In genomic region chr11:119973789-119974188, GRCm38 (mm10) we compare ENCODE assay signal across 21 mouse cellular contexts. TPM values are rescaled to one million over a fixed set of nuclear protein-coding genes. Genes with fewer than 3 reads are reported as not detected.
DNase-seq lines count a peak whose midpoint lies in the region; ATAC-seq and TF ChIP-seq lines count a peak whose summit lies in the region.
"Had no signal": no experiment of that assay in that cellular context is flagged by ENCODE, and none has a peak within 500 bp of the region (broad histone marks: within the 10 kb centered on the region; RNA-seq: fewer than 3 reads in every experiment).

No protein-coding gene starts in this region.

- no peak overlapping the region for H3K4me2 ChIP-seq in liver, embryonic 11.5 days
- no peak overlapping the region for H3K4me2 ChIP-seq in stomach, embryonic 16.5 days (ENCODE audit: low read depth, low read length)
- H3K4me2 ChIP-seq: forebrain, embryonic 15.5 days; hindbrain, embryonic 15.5 days; neural tube, embryonic 13.5 days had no signal

- no peak for TF ChIP-seq POLR2A in liver, adult 2 months (IDR thresholded peaks at IDR 0.05; ENCODE audit: extremely low read depth, insufficient read depth, low read length)

- peaks cover 3% of the 10 kb centered on the region for H3K36me3 ChIP-seq in liver, adult 2 months (ENCODE audit: control insufficient read depth, insufficient read depth, low read length)
- peaks cover 4% of the 10 kb centered on the region; the same call in 1 of the 2 replicates for H3K36me3 ChIP-seq in liver, embryonic 11.5 days (ENCODE audit: control insufficient read depth, insufficient read depth, low read length)
- H3K36me3 ChIP-seq in stomach, embryonic 16.5 days (ENCODE audit: control insufficient read depth, insufficient read depth, low read length), result no peaks in the 10 kb centered on the region
- H3K36me3 ChIP-seq: forebrain, embryonic 15.5 days; hindbrain, embryonic 15.5 days; neural tube, embryonic 13.5 days had no signal

- WGBS in liver, adult 2 months, result 77% methylated on average over 4 of the region's 4 CpGs
- 81% methylated on average over 4 of the region's 4 CpGs for WGBS in liver, embryonic 11.5 days
- 71% methylated on average over 4 of the region's 4 CpGs for WGBS in stomach, embryonic 16.5 days

- H3K27ac ChIP-seq in liver, adult 2 months (replicated peaks; ENCODE audit: insufficient read depth, low read depth, low read length), result no peak overlapping the region
- H3K27ac ChIP-seq in liver, embryonic 11.5 days (ENCODE audit: low read depth, low read length), result no peak overlapping the region
- peak overlapping the region; percentile 74 for H3K27ac ChIP-seq in stomach, embryonic 16.5 days (ENCODE audit: low read length)
- H3K27ac ChIP-seq: forebrain, embryonic 15.5 days; gastrocnemius, adult 2 months; hindbrain, embryonic 15.5 days; neural tube, embryonic 13.5 days had no signal

- H3K4me1 ChIP-seq in liver, adult 2 months (ENCODE audit: control insufficient read depth, insufficient read depth, low read length), result peaks cover 13% of the 10 kb centered on the region
- H3K4me1 ChIP-seq in liver, embryonic 11.5 days (replicated peaks; ENCODE audit: control insufficient read depth, insufficient read depth, low read length), result no peaks in the 10 kb centered on the region
- H3K4me1 ChIP-seq in stomach, embryonic 16.5 days (ENCODE audit: control insufficient read depth, insufficient read depth, low read length), result no peaks in the 10 kb centered on the region

- no peak overlapping the region for H3K9ac ChIP-seq in liver, adult 2 months (ENCODE audit: low read depth, low read length)
- no peak overlapping the region for H3K9ac ChIP-seq in liver, embryonic 11.5 days (ENCODE audit: low read depth, low read length)
- H3K9ac ChIP-seq in stomach, embryonic 16.5 days (ENCODE audit: low read length), result no peak overlapping the region
- H3K9ac ChIP-seq: forebrain, embryonic 15.5 days; hindbrain, embryonic 15.5 days; liver, postnatal 0 days; neural tube, embryonic 13.5 days had no signal

- ATAC-seq in liver, embryonic 11.5 days (replicated peaks; ENCODE audit: low FRiP score), result no peak
- ATAC-seq in stomach, embryonic 16.5 days (ENCODE audit: insufficient read depth, low FRiP score), result no peak
- ATAC-seq: forebrain, embryonic 15.5 days; liver, postnatal 0 days had no signal

- peak; percentile 26 for DNase-seq in adrenal gland, postnatal 25 days
- no peak for DNase-seq in adrenal gland, adult 18-20 months (ENCODE audit: low spot score in 2 of 2)
- DNase-seq in liver, adult 2 months (ENCODE audit: extremely low read depth, low read depth, low spot score), result peak; percentile 44
- DNase-seq in liver, embryonic 11.5 days (ENCODE audit: low spot score), result no peak
- peak; percentile 36 for DNase-seq in lung, postnatal 10 days
- no peak for DNase-seq in kidney, postnatal 36 days
- no peak for DNase-seq in cerebellum, adult 9-10 months
- DNase-seq: B cell, adult 2 months; cerebellum, adult 11 months; cerebellum, postnatal 36 days; gastrocnemius, adult 2 months; kidney, adult 18-20 months; kidney, postnatal 14 days; liver, postnatal 0 days; spleen, adult 18-20 months; thymus, postnatal 25 days had no signal

- H3K79me2 ChIP-seq in liver, adult 2 months (ENCODE audit: control insufficient read depth, insufficient read depth, low read length), result peaks cover 5% of the 10 kb centered on the region; the same call in 1 of the 2 replicates

- no peak overlapping the region for H3K4me3 ChIP-seq in liver, adult 2 months (ENCODE audit: insufficient read depth, low read depth, low read length)
- H3K4me3 ChIP-seq in liver, embryonic 11.5 days (ENCODE audit: low read depth, low read length), result no peak overlapping the region
- H3K4me3 ChIP-seq in stomach, embryonic 16.5 days (replicated peaks; ENCODE audit: low read length), result no peak overlapping the region
- H3K4me3 ChIP-seq: erythroblast, embryonic 14.5 days; forebrain, embryonic 15.5 days; gastrocnemius, adult 2 months; hindbrain, embryonic 15.5 days; neural tube, embryonic 13.5 days had no signal

- H3K27me3 ChIP-seq in liver, adult 2 months (ENCODE audit: control insufficient read depth, insufficient read depth, low read length), result no peaks in the 10 kb centered on the region
- H3K27me3 ChIP-seq in liver, embryonic 11.5 days (replicated peaks; ENCODE audit: control insufficient read depth, insufficient read depth, low read length), result no peaks in the 10 kb centered on the region
- H3K27me3 ChIP-seq in stomach, embryonic 16.5 days (ENCODE audit: control insufficient read depth, insufficient read depth, low read length), result no peaks in the 10 kb centered on the region
- H3K27me3 ChIP-seq: forebrain, embryonic 15.5 days; hindbrain, embryonic 15.5 days; neural tube, embryonic 13.5 days had no signal

- no peaks in the 10 kb centered on the region for H3K9me3 ChIP-seq in liver, embryonic 11.5 days (ENCODE audit: control insufficient read depth, low read length)
- H3K9me3 ChIP-seq in stomach, embryonic 16.5 days (replicated peaks; ENCODE audit: control insufficient read depth, low read length), result no peaks in the 10 kb centered on the region
- H3K9me3 ChIP-seq: forebrain, embryonic 15.5 days; hindbrain, embryonic 15.5 days; neural tube, embryonic 13.5 days had no signal

- no peak for TF ChIP-seq CTCF in liver, adult 2 months (IDR thresholded peaks at IDR 0.05; ENCODE audit: low read depth, low read length)

RNA-seq across cellular contexts. Expression of gene Baiap2, which starts 31.2 kb away (rescaled TPM):
- total RNA-seq in adrenal gland, postnatal 25 days (2021), result 12.0 and 17.0 TPM in 2 replicates
- total RNA-seq in adrenal gland, adult 18-20 months (2021), result 10 to 100 TPM; 16.5 to 31.7 TPM
- 11.6 and 16.2 TPM in 2 replicates for total RNA-seq in liver, adult 2 months (2014; rRNA removed)
- polyA plus RNA-seq in liver, adult 2 months (2012; rRNA removed), result 45.6 and 59.4 TPM in 2 replicates
- 9.7 and 10.2 TPM in 2 replicates for polyA plus RNA-seq in liver, embryonic 11.5 days (2014; fragmentation: Nextera tagmentation; extraction: Ambion mirVana)
- 41.4 and 52.6 TPM in 2 replicates for polyA plus RNA-seq in stomach, embryonic 16.5 days (2015; fragmentation: Nextera tagmentation; extraction: Ambion mirVana)

Comparison
In these comparisons a context has a peak if more than half of its experiments do, and no peak if none do; other contexts are left out.
1. DNase-seq: peak in adrenal gland, postnatal 25 days (single experiment), liver, adult 2 months (single experiment) and lung, postnatal 10 days (single experiment); none in adrenal gland, adult 18-20 months (0 of 2), liver, embryonic 11.5 days (single experiment), kidney, postnatal 36 days (0 of 2) and cerebellum, adult 9-10 months (single experiment).